Mouse (Mus musculus): ENCODE measurements around the gene Atad2b. TPM values are rescaled to one million over a fixed set of nuclear protein-coding genes. Genes with fewer than 3 reads are reported as not detected.

Gene Atad2b
- 15.1 and 16.5 TPM in 2 replicates for polyA plus RNA-seq (2014; fragmentation: Nextera tagmentation; extraction: Ambion mirVana)

- Histone ChIP-seq H3K9me3 (ENCODE audit: control insufficient read depth, low read length) (no peaks in the 10 kb centered on the region), H3K36me3 (ENCODE audit: control insufficient read depth, insufficient read depth, low read length) (no peaks in the 10 kb centered on the region), H3K4me2 (ENCODE audit: low read length) (peak within 1 kb of the TSS; percentile 57), H3K4me1 (replicated peaks; ENCODE audit: control insufficient read depth, insufficient read depth, low read length) (peaks cover 11% of the 10 kb centered on the region), H3K27ac (ENCODE audit: low read depth) (peak within 1 kb of the TSS; percentile 98), H3K9ac (ENCODE audit: low read length) (peak within 1 kb of the TSS; percentile 97), H3K27me3 (replicated peaks; ENCODE audit: control insufficient read depth, insufficient read depth, low read length) (no peaks in the 10 kb centered on the region), H3K4me3 (ENCODE audit: low read depth, low read length) (peak within 1 kb of the TSS; percentile 95)
- under 1% methylated on average over 82 of the region's 89 CpGs for WGBS
- ATAC-seq (replicated peaks; ENCODE audit: low FRiP score, low TSS enrichment, low read depth) (peak; percentile 99), DNase-seq (ENCODE audit: low spot score) (peak; percentile 95)
Observed at GRCm38 (mm10) chr12:4916994-4917804, at the start of gene Atad2b. Gene Atad2b, plus strand, starts transcription at chr12:4917353.

GRCm38 (mm10) chr12:4868924-4869323 is 48.2 kb upstream of the Atad2b start:
- Histone ChIP-seq H3K27me3 (replicated peaks; ENCODE audit: control insufficient read depth, insufficient read depth, low read length) (no peaks in the 10 kb centered on the region), H3K36me3 (ENCODE audit: control insufficient read depth, insufficient read depth, low read length) (no peaks in the 10 kb centered on the region), H3K4me1 (replicated peaks; ENCODE audit: control insufficient read depth, insufficient read depth, low read length) (peaks cover 7% of the 10 kb centered on the region), H3K4me3 (ENCODE audit: low read depth, low read length) (no peak overlapping the region), H3K9me3 (ENCODE audit: control insufficient read depth, low read length) (no peaks in the 10 kb centered on the region), H3K27ac (ENCODE audit: low read depth) (no peak overlapping the region), H3K4me2 (ENCODE audit: low read length) (no peak overlapping the region), H3K9ac (ENCODE audit: low read length) (no peak overlapping the region)
- DNase-seq (ENCODE audit: low spot score), result no peak
- no peak for ATAC-seq (replicated peaks; ENCODE audit: low FRiP score, low TSS enrichment, low read depth)
- WGBS, result 80% methylated on average over 8 of the region's 8 CpGs

GRCm38 (mm10) chr12:4871260-4871659 is 45.9 kb upstream of the Atad2b start:
- no peak for ATAC-seq (replicated peaks; ENCODE audit: low FRiP score, low TSS enrichment, low read depth)
- DNase-seq (ENCODE audit: low spot score), result no peak

GRCm38 (mm10) chr12:4872273-4872672 is 44.9 kb upstream of the Atad2b start:
- Histone ChIP-seq H3K9me3 (ENCODE audit: control insufficient read depth, low read length) (no peaks in the 10 kb centered on the region), H3K4me3 (ENCODE audit: low read depth, low read length) (no peak overlapping the region), H3K4me1 (replicated peaks; ENCODE audit: control insufficient read depth, insufficient read depth, low read length) (0 out of 2 replicates have a peak, but pooled peaks cover 6% of the 10 kb centered on the region), H3K27me3 (replicated peaks; ENCODE audit: control insufficient read depth, insufficient read depth, low read length) (no peaks in the 10 kb centered on the region), H3K36me3 (ENCODE audit: control insufficient read depth, insufficient read depth, low read length) (no peaks in the 10 kb centered on the region), H3K4me2 (ENCODE audit: low read length) (no peak overlapping the region), H3K27ac (ENCODE audit: low read depth) (no peak overlapping the region), H3K9ac (ENCODE audit: low read length) (no peak overlapping the region)
- WGBS, result 59% methylated on average over 4 of the region's 4 CpGs
- DNase-seq (ENCODE audit: low spot score), result no peak
- no peak for ATAC-seq (replicated peaks; ENCODE audit: low FRiP score, low TSS enrichment, low read depth)

More at GRCm38 (mm10) chr12:4871260-4871659, 45.9 kb upstream of the Atad2b start:
- Histone ChIP-seq H3K4me3 (ENCODE audit: low read depth, low read length) (no peak overlapping the region), H3K27me3 (replicated peaks; ENCODE audit: control insufficient read depth, insufficient read depth, low read length) (no peaks in the 10 kb centered on the region), H3K4me1 (replicated peaks; ENCODE audit: control insufficient read depth, insufficient read depth, low read length) (0 out of 2 replicates have a peak, but pooled peaks cover 6% of the 10 kb centered on the region), H3K9ac (ENCODE audit: low read length) (no peak overlapping the region), H3K9me3 (ENCODE audit: control insufficient read depth, low read length) (no peaks in the 10 kb centered on the region), H3K4me2 (ENCODE audit: low read length) (no peak overlapping the region), H3K27ac (ENCODE audit: low read depth) (no peak overlapping the region), H3K36me3 (ENCODE audit: control insufficient read depth, insufficient read depth, low read length) (no peaks in the 10 kb centered on the region)
- WGBS, result 93% methylated on average over 5 of the region's 5 CpGs

- WGBS, result 67% methylated on average over 5 of the region's 5 CpGs
- no peak overlapping the region for H3K4me2 ChIP-seq (ENCODE audit: low read length)
- ATAC-seq (replicated peaks; ENCODE audit: low FRiP score, low TSS enrichment, low read depth), result no peak
- no peaks in the 10 kb centered on the region for H3K36me3 ChIP-seq (ENCODE audit: control insufficient read depth, insufficient read depth, low read length)
- no peaks in the 10 kb centered on the region for H3K9me3 ChIP-seq (ENCODE audit: control insufficient read depth, low read length)
- H3K4me3 ChIP-seq (ENCODE audit: low read depth, low read length), result no peak overlapping the region
- H3K4me1 ChIP-seq (replicated peaks; ENCODE audit: control insufficient read depth, insufficient read depth, low read length), result 0 out of 2 replicates have a peak, but pooled peaks cover 6% of the 10 kb centered on the region
- no peak for DNase-seq (ENCODE audit: low spot score)
- no peak overlapping the region for H3K27ac ChIP-seq (ENCODE audit: low read depth)
- no peaks in the 10 kb centered on the region for H3K27me3 ChIP-seq (replicated peaks; ENCODE audit: control insufficient read depth, insufficient read depth, low read length)
- H3K9ac ChIP-seq (ENCODE audit: low read length), result no peak overlapping the region
Observed at GRCm38 (mm10) chr12:4872983-4873477, 44.1 kb upstream of the Atad2b start.

- no peak overlapping the region for H3K4me3 ChIP-seq (ENCODE audit: low read depth, low read length)
- H3K36me3 ChIP-seq (ENCODE audit: control insufficient read depth, insufficient read depth, low read length), result no peaks in the 10 kb centered on the region
- no peaks in the 10 kb centered on the region for H3K9me3 ChIP-seq (ENCODE audit: control insufficient read depth, low read length)
- H3K9ac ChIP-seq (ENCODE audit: low read length), result no peak overlapping the region
- no peak overlapping the region for H3K27ac ChIP-seq (ENCODE audit: low read depth)
- H3K27me3 ChIP-seq (replicated peaks; ENCODE audit: control insufficient read depth, insufficient read depth, low read length), result no peaks in the 10 kb centered on the region
- WGBS, result 69% methylated on average over 6 of the region's 6 CpGs
- ATAC-seq (replicated peaks; ENCODE audit: low FRiP score, low TSS enrichment, low read depth), result no peak
- 0 out of 2 replicates have a peak, but pooled peaks cover 6% of the 10 kb centered on the region for H3K4me1 ChIP-seq (replicated peaks; ENCODE audit: control insufficient read depth, insufficient read depth, low read length)
- no peak for DNase-seq (ENCODE audit: low spot score)
- H3K4me2 ChIP-seq (ENCODE audit: low read length), result peak overlapping the region; percentile 51
Observed at GRCm38 (mm10) chr12:4873531-4873930, 43.6 kb upstream of the Atad2b start.

GRCm38 (mm10) chr12:4874161-4874927 is 42.8 kb upstream of the Atad2b start, which contains the start of gene Mfsd2b:
Gene Mfsd2b, minus strand, starts transcription at chr12:4874359.
- Histone ChIP-seq H3K4me3 (ENCODE audit: low read depth, low read length) (peak within 1 kb of the TSS; percentile 31), H3K27me3 (replicated peaks; ENCODE audit: control insufficient read depth, insufficient read depth, low read length) (no peaks in the 10 kb centered on the region), H3K4me2 (ENCODE audit: low read length) (peak within 1 kb of the TSS; percentile 51), H3K36me3 (ENCODE audit: control insufficient read depth, insufficient read depth, low read length) (no peaks in the 10 kb centered on the region), H3K9me3 (ENCODE audit: control insufficient read depth, low read length) (no peaks in the 10 kb centered on the region), H3K27ac (ENCODE audit: low read depth) (no peak within 1 kb of the TSS), H3K9ac (ENCODE audit: low read length) (peak within 1 kb of the TSS; percentile 5), H3K4me1 (replicated peaks; ENCODE audit: control insufficient read depth, insufficient read depth, low read length) (0 out of 2 replicates have a peak, but pooled peaks cover 6% of the 10 kb centered on the region)
- 4% methylated on average over 24 of the region's 24 CpGs for WGBS
- peak; percentile 79 for DNase-seq (ENCODE audit: low spot score)
- peak; percentile 89 for ATAC-seq (replicated peaks; ENCODE audit: low FRiP score, low TSS enrichment, low read depth)

GRCm38 (mm10) chr12:4875623-4876022 is 41.5 kb upstream of the Atad2b start:
- ATAC-seq (replicated peaks; ENCODE audit: low FRiP score, low TSS enrichment, low read depth), result peak; percentile 26
- WGBS, result 70% methylated on average over 8 of the region's 8 CpGs
- H3K27ac ChIP-seq (ENCODE audit: low read depth), result no peak overlapping the region

More at GRCm38 (mm10) chr12:4875623-4876022, 41.5 kb upstream of the Atad2b start:
- Histone ChIP-seq H3K27me3 (replicated peaks; ENCODE audit: control insufficient read depth, insufficient read depth, low read length) (no peaks in the 10 kb centered on the region), H3K4me3 (ENCODE audit: low read depth, low read length) (no peak overlapping the region), H3K9me3 (ENCODE audit: control insufficient read depth, low read length) (no peaks in the 10 kb centered on the region), H3K36me3 (ENCODE audit: control insufficient read depth, insufficient read depth, low read length) (no peaks in the 10 kb centered on the region), H3K4me1 (replicated peaks; ENCODE audit: control insufficient read depth, insufficient read depth, low read length) (0 out of 2 replicates have a peak, but pooled peaks cover 6% of the 10 kb centered on the region), H3K4me2 (ENCODE audit: low read length) (no peak overlapping the region), H3K9ac (ENCODE audit: low read length) (no peak overlapping the region)
- peak; percentile 53 for DNase-seq (ENCODE audit: low spot score)
